Mouse (Mus musculus) lung, postnatal 14 days (tissue): ENCODE measurements at regions not wholly inside any gene's neighbourhood (a gene's known extent, or its start where the extent isn't known, plus 50 kb on each side); places are given as distances from the start of the nearest gene placed in this dataset.

ENCODE experiments used
- DNase-seq: peaks from one replicate; pipeline ENCODE4 v3.0.0; 2021

- no peak for DNase-seq
Measured at GRCm38 (mm10) chr8:80422190-80422589, 71.4 kb upstream of the Gypa start.

GRCm38 (mm10) chr8:80416121-80416520 is 77.5 kb upstream of the Gypa start:
- no peak for DNase-seq

GRCm38 (mm10) chr8:80399594-80400207 is 93.9 kb upstream of the Gypa start:
- DNase-seq = peak; percentile 10

- DNase-seq = no peak
Measured at GRCm38 (mm10) chr8:80395010-80395409, 98.6 kb upstream of the Gypa start.

- DNase-seq = no peak
Measured at GRCm38 (mm10) chr8:80393111-80393510, 100.5 kb upstream of the Gypa start.

- no peak for DNase-seq
Measured at GRCm38 (mm10) chr8:80369221-80369620, 124.4 kb upstream of the Gypa start.

- DNase-seq = no peak
Measured at GRCm38 (mm10) chr8:80364059-80364458, 129.5 kb upstream of the Gypa start.

- DNase-seq = no peak
Measured at GRCm38 (mm10) chr8:80343299-80343698, 150.3 kb upstream of the Gypa start.

GRCm38 (mm10) chr8:80337872-80338271 is 155.7 kb upstream of the Gypa start:
- no peak for DNase-seq

GRCm38 (mm10) chr8:80328676-80329075 is 164.9 kb upstream of the Gypa start:
- no peak for DNase-seq

GRCm38 (mm10) chr8:80325859-80326258 is 167.7 kb upstream of the Gypa start:
- DNase-seq = no peak

GRCm38 (mm10) chr8:80325132-80325531 is 168.4 kb upstream of the Gypa start:
- peak; percentile 79 for DNase-seq

GRCm38 (mm10) chr8:80318231-80318870 is 175.2 kb upstream of the Gypa start:
- DNase-seq = no peak

GRCm38 (mm10) chr8:80315371-80315770 is 178.2 kb upstream of the Gypa start:
- peak; percentile 59 for DNase-seq

GRCm38 (mm10) chr8:80314826-80315225 is 178.8 kb upstream of the Gypa start:
- DNase-seq = peak; percentile 28

GRCm38 (mm10) chr8:80313883-80314635 is 179.5 kb upstream of the Gypa start:
- DNase-seq = no peak

- DNase-seq = no peak
Measured at GRCm38 (mm10) chr8:80307761-80308160, 185.8 kb upstream of the Gypa start.

- DNase-seq = no peak
Measured at GRCm38 (mm10) chr8:80298596-80298995, 195.0 kb upstream of the Gypa start.

GRCm38 (mm10) chr8:80290311-80290710 is 203.3 kb upstream of the Gypa start:
- no peak for DNase-seq

- no peak for DNase-seq
Measured at GRCm38 (mm10) chr8:80289282-80289681, 204.3 kb upstream of the Gypa start.

GRCm38 (mm10) chr8:80268910-80269460 is 211.2 kb upstream of the Hhip start:
- no peak for DNase-seq

- no peak for DNase-seq
Measured at GRCm38 (mm10) chr8:80264915-80265314, 207.1 kb upstream of the Hhip start.

GRCm38 (mm10) chr8:80263468-80263945 is 205.7 kb upstream of the Hhip start:
- no peak for DNase-seq

GRCm38 (mm10) chr8:80262911-80263310 is 205.1 kb upstream of the Hhip start:
- DNase-seq = no peak
